Mouse (Mus musculus): ENCODE measurements at regions not wholly inside any gene's neighbourhood (a gene's known extent, or its start where the extent isn't known, plus 50 kb on each side); places are given as distances from the start of the nearest gene placed in this dataset.

DNA sequence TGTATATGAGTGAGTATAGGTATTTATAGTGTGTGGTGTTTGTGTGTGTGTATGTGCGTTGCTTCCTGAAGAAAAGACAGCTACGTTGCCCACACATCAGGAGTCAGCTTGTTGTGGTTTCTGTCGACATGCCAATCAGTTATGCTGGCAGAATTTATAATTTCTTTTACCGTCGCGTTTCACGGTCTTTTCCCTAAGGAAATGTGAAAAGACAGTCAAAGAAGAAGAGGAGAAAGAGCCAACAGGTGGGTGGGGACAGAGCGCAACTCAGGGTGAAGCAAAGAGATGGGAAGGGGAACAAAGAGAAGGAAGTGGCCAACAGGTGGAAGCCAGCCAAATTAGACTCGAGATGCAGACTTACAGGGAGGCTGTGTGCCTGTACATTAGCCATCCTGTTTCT, 204.2 kb downstream of the Rpap3 start:
- no peak for DNase-seq

DNA sequence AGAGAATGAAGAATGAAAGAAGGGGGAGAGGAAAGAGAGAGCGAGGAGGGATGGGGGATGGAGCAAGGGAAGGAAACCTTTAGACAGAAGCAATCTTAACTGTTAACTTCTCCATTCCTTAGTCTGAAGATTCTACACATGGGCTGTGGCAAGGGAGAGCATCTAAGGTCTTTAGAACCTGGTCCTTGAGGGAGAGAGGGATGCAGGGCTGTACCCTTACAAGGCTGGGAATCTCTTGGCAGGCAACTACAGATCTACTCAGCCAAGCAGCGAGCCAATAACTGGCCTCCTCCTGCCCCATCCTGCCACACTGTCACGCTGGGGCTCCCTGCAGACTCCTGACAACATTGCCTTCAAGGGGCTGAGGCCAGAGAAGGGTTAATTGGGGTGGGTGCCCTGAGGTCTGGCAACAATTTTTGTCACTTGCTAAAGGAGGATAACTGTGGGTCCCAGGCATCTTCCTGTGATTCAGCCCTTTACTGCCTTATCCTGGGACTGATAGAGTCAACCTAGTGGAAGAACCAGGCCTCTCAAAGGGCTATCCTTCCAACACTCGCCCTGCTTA, 205.7 kb downstream of the Rpap3 start:
- DNase-seq: no peak

DNA sequence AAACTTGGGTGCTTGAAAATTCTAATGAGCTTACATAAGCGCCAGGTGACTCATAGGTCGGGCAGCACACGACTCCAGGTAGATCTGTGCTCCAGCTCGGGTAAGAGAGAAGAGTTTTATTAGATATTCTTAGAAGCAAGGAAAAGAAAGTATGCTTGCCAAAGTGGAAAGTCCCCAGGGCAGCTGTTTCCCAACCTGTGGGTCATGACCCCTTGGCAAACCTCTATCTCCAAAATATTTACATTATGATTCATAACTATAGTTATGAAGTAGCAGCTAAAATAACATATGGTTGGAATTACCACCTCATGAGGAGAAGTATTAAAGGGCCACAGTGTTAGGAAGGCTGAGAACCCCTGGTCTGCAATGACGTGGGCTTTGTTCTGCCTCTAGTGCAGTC, 206.4 kb downstream of the Rpap3 start:
- no peak for DNase-seq

- DNase-seq: peak; percentile 5
Measured at GRCm38 (mm10) chr15:97498375-97498774, 207.2 kb downstream of the Rpap3 start.

GRCm38 (mm10) chr15:97496026-97496425, 209.6 kb downstream of the Rpap3 start:
- no peak for DNase-seq

GRCm38 (mm10) chr15:97493340-97493739, 212.3 kb downstream of the Rpap3 start:
- no peak for DNase-seq

DNA sequence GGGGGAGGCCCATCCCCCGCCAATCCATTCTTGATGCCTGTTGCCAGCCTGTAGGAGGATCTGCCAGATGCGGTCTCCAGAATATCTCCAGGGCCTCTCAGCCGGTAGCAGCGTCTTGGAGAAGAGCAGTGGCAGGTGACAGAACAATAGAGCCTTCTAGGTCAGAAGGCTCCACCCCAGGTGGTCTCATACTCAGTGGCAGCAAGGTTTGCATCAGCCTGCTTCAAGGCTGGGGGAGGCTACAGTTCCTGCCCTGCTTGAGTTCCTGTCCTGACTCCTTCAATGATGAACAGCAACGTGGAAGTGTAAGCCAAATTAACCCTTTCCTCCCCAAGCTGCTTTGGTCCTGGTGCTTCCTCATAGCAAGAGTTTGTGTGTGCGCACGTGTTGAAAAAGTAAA, 213.8 kb downstream of the Rpap3 start:
- DNase-seq: no peak

DNA sequence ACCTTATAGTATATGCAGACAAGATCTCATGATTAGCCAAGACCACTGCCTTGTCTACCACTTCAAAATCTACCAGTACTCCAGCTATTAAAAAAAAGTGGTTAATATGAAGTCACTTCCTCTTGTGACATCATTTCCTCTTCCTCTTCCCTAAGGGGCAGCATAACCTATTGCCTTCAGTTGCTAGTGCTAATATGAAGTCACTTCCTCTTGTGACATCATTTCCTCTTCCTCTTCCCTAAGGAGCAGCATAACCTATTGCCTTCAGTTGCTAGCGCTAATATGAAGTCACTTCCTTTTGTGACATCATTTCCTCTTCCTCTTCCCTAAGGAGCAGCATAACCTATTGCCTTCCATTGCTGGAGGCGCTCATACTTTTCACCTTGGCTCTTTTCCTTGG, 218.2 kb downstream of the Rpap3 start:
- no peak for DNase-seq

GRCm38 (mm10) chr15:97471986-97472779, 225.1 kb upstream of the Amigo2 start:
- no peak for DNase-seq

DNA sequence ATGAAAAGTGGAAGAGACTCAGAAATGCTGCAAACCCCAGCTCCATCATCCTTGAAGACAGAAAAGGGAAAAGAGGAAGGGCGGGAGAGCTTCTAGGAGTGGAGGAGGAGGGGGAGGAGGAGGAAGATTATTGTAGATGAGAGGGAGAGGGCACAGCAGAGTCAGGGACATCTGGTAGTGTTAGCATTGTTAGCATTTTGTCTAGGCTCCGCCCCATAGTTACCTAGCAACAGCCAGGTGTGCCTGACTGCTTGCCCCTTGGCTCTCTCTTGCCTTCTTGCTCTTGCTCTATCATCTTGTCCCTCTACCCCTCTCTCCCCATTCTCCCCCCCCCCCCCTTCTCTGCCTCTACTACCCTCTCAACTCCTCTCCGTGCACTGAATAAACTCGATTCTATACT, 224.4 kb upstream of the Amigo2 start:
- no peak for DNase-seq

DNA sequence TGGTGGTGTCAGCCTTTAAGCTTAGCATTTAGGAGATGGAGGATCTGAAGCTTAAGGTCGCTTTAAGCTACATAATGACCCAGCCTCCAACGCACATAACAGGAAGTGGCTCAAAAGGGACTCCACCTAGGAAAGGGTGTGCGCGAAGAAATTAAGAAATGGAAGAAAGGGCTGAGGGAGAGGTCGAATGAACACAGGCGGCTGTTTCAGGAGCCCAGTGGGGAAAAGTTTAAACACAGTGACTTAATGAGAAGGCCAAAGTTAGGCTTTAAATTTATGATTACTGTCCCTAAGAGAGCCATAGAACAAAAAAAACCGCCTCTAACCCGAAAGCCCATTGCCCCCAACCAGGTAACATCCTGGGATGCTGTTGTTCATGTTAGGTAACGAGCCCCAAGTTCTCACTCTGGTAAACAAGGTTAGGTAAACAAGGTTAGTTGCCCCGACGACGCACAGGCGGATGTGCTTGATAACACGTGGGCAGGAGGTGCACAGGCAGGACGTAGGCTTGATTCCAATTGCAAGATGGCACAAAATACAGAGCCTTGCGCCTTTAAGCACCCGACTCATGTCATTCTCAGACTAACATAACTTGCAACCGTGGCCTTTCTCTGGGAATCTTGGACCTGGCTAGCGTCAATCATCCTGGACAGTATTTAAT, 222.7 kb upstream of the Amigo2 start:
- no peak for DNase-seq

DNA sequence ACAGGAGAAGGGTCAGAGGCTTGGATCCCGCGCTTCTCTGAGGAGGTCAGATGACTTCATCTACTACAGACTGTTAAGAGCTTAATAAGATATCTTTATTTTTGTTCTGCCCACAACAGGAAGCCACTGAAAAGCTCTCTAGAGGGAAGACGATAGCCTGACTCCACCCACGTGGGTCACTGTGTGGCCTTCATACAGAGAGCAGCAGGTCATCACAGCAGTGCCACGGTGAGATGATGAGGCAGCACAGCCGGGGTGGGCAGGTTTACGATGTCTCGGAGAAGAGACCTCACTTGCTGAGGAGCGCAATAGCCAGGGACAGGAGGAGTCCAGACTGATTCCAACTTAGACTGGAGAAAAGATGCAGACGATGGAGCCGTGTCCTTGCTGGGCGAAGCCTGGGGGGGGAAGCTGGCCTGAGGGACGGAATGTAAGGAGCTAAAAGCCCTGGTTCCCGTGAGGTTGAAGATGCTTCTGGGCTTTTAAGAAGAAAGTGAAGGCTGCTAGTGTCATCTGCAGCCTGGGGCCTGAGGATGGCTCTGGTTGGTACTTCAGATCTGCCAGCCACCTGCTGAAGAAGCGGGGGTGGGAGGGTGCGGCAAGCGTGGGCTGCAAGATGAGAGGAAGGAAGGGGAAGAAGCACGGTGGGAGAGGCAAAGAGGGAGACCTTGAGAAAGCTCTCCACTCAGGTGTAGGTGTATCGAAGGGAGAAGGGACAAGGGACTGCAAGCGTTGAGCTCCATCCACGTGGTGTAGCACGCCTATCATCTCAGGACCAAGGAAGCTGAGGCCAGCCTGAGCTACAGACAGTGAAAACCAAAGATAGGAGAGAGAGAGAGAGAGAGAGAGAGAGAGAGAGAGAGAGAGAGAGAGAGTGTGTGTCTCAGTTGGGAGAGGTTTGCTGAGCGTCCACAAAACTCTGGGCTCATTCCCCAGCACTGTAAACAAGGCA, 221.9 kb upstream of the Amigo2 start:
- no peak for DNase-seq

- no peak for DNase-seq
Measured at GRCm38 (mm10) chr15:97467781-97468485, 220.8 kb upstream of the Amigo2 start.

GRCm38 (mm10) chr15:97466906-97467465, 219.9 kb upstream of the Amigo2 start:
- no peak for DNase-seq

DNA sequence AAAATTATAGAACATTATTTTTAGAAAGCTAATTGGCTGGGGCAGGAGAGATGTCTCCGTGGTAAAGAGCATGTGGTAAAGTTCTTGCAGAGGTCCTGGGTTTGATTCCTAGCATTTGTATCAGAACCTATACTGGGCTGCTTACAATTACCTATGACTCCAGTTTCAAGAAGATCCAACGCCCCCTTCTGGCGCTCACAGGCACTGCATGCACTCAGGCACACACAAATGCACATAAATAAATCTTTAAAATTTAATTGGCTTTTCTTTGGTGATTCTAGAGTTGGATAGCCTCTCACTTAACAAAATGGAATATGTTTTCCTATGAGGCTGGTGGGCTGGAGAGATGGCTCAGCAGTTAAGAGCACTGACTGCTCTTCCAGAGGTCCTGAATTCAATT, 219.0 kb upstream of the Amigo2 start:
- DNase-seq: no peak

GRCm38 (mm10) chr15:97465366-97465765, 218.3 kb upstream of the Amigo2 start:
- DNase-seq: no peak

- no peak for DNase-seq
Measured at GRCm38 (mm10) chr15:97464737-97465136, 217.7 kb upstream of the Amigo2 start.

- DNase-seq: no peak
Measured at GRCm38 (mm10) chr15:97462587-97462986, 215.5 kb upstream of the Amigo2 start.

DNA sequence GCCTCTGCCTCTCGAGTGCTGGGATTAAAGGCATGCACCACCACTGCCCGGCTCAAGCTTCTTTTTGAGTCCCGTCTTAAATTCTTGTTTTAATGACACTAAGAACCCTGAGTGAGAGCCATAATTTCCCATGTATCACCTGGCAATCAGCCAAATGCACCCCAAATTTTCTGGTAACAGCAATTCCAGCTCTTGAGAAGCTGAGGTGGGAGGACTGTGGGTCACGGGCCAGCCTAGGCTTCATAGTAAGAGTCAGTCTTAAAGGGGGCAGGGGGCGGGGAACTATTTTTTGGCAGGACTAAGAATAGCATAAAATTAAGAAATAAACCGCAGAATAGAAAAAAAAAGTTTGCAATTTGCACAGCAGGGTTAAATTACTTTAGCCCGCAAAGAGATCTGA, 214.9 kb upstream of the Amigo2 start:
- DNase-seq: no peak

DNA sequence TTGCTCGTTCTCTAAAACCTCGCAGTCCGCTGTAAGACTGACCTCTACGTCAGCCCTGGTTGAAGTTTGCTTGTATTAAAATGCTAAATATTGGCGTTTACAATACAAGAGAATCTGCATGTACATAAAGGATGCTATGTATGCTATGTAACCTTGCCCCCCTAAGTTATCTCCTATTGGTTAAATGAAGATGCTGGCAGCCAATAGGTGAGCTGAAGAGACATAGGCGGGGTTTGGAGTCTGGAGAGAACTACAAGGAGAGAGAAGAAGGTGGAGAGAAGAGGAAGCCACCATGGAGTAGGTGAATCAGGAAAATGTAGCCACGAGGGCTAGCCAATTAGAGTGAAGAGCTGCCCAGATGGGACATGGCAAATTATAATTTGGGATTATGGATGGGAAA, 214.0 kb upstream of the Amigo2 start:
- DNase-seq: no peak

- no peak for DNase-seq
Measured at GRCm38 (mm10) chr15:97460360-97460719, 213.3 kb upstream of the Amigo2 start.

Data from adrenal gland, postnatal 25 days (tissue).